Mouse (Mus musculus) small intestine, adult 2 months (tissue): ENCODE data around the gene Ttc28.

Source experiments
- CTCF ChIP-seq: fragments of 200-500 bp; IDR thresholded peaks from 2 replicates; pipeline ENCODE4 v1.5.1; 2012; ENCODE audit warnings: low read depth, mild to moderate bottlenecking, control low read depth, inconsistent platforms, low read length, moderate library complexity, mixed read lengths; ENCODE audit not compliant: insufficient replicate concordance, insufficient read length; ENCODE audit errors: extremely low read depth
- POLR2A ChIP-seq: fragments of 200-500 bp; IDR thresholded peaks from 2 replicates; pipeline ENCODE4 v1.6.1; 2012; ENCODE audit warnings: low read depth, mild to moderate bottlenecking, control low read depth, inconsistent platforms, low read length, moderate library complexity

- TF ChIP-seq POLR2A (no peak), CTCF (no peak)
Measured at GRCm38 (mm10) chr5:111144411-111144810, 264.8 kb downstream of the Ttc28 start.
